Mouse (Mus musculus): ENCODE measurements at regions not wholly inside any gene's neighbourhood (a gene's known extent, or its start where the extent isn't known, plus 50 kb on each side); places are given as distances from the start of the nearest gene placed in this dataset.

- TF ChIP-seq CTCF (IDR thresholded peaks at IDR 0.05; ENCODE audit: low read depth): no peak
- no peak for TF ChIP-seq EP300 (optimal IDR thresholded peaks at IDR 0.05)
Observed at GRCm38 (mm10) chr13:44281796-44282195, 447.5 kb upstream of the Jarid2 start.

Data from stomach, postnatal 0 days (tissue).